Mouse (Mus musculus): ENCODE results near the gene Rasl2-9. TPM values are rescaled to one million over a fixed set of nuclear protein-coding genes. Genes with fewer than 3 reads are reported as not detected.

Gene Rasl2-9
- polyA plus RNA-seq, 2 experiments: 0.28 to 0.38 TPM

DNA sequence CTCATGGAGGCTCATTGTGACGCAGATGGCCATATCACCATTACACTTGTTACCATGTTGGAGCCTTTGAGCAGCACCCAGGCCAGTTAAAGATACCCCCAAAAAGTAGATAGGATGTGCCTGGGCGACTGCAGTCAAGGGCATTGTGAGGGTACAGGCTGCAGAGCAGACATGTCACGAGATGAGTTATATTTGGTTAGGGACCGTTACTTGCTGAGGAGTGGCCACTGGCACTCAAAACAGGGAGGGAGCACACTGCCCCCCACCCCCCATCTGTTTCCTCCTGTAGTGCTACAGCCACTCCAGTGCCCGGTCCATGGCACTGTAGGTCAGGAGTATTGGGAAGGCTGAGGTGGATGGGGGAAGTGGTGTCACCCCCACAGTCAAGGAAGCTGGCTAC, 27.0 kb downstream of the Rasl2-9 start:
- 72% methylated on average over 5 of the region's 5 CpGs for WGBS (ENCODE audit: insufficient replicate concordance)
- DNase-seq (ENCODE audit: low read depth in 3 of 3, low spot score in 3 of 3) (no peak), ATAC-seq (ENCODE audit: insufficient read depth) (no peak)
- no peak overlapping the region for H3K4me3 ChIP-seq (ENCODE audit: insufficient read depth in 1 of 2, low read depth in 2 of 2, low read length in 2 of 2)
- TF ChIP-seq CTCF (IDR thresholded peaks at IDR 0.05; ENCODE audit: low read depth): no peak
- no peak for TF ChIP-seq EP300 (IDR thresholded peaks at IDR 0.05; ENCODE audit: low read depth)
- no peaks in the 10 kb centered on the region for H3K4me1 ChIP-seq (replicated peaks; ENCODE audit: control insufficient read depth in 2 of 2, insufficient read depth in 2 of 2, low read length in 1 of 2)
- H3K27me3 ChIP-seq (ENCODE audit: control insufficient read depth, insufficient read depth, low read length): no peaks in the 10 kb centered on the region
- H3K9ac ChIP-seq (replicated peaks): no peak overlapping the region
- H3K4me2 ChIP-seq (ENCODE audit: low read depth): no peak overlapping the region
- no peaks in the 10 kb centered on the region for H3K9me3 ChIP-seq (ENCODE audit: control insufficient read depth, low read length)
- H3K27ac ChIP-seq: no peak overlapping the region
- H3K36me3 ChIP-seq (replicated peaks; ENCODE audit: control insufficient read depth, insufficient read depth, low read depth): peaks cover 46% of the 10 kb centered on the region

DNA sequence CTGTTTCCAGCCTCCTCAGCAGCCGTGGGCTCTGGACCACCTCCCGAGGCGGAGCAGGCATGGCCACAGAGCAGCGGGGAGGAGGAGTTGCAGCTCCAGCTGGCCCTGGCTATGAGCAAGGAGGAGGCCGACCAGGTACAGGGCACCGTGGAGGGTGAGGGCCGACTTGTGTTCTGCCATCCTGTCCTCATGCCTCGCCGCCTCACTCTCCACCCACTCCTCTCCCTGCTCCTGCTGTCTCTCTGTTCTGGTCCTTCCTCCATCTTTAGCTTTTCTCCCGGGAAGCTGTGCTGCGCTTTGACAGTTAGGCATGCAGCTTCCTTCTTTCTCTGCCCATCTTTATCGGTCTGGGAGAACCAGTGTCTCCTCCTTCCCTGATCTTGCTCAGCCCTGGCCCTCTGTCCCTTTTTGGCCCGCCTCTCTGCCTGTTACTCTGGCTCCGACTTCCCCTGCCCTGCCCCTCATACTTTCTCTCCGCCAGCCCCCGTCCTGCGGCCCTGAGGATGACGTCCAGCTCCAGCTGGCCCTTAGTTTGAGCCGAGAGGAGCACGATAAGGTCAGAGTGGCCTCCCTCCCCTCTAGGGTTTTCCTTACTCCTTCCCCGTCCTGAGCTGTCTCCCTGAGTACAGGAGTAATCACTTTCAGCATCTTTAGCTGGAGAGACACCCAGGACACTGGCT, 32.8 kb downstream of the Rasl2-9 start:
- H3K9ac ChIP-seq (replicated peaks): no peak overlapping the region
- TF ChIP-seq EP300 (IDR thresholded peaks at IDR 0.05; ENCODE audit: low read depth): no peak
- no peak for TF ChIP-seq CTCF (IDR thresholded peaks at IDR 0.05; ENCODE audit: low read depth)
- no peak overlapping the region for H3K27ac ChIP-seq
- H3K4me1 ChIP-seq (replicated peaks; ENCODE audit: control insufficient read depth in 2 of 2, insufficient read depth in 2 of 2, low read length in 1 of 2): peaks cover 0 to 2% of the 10 kb centered on the region in 2 experiments; a peak in 2 of 4 replicates
- H3K9me3 ChIP-seq (ENCODE audit: control insufficient read depth, low read length): no peaks in the 10 kb centered on the region
- peaks cover 82% of the 10 kb centered on the region for H3K36me3 ChIP-seq (replicated peaks; ENCODE audit: control insufficient read depth, insufficient read depth, low read depth)
- DNase-seq (ENCODE audit: low read depth in 3 of 3, low spot score in 3 of 3) (no peak), ATAC-seq (ENCODE audit: insufficient read depth) (no peak)
- no peaks in the 10 kb centered on the region for H3K27me3 ChIP-seq (ENCODE audit: control insufficient read depth, insufficient read depth, low read length)
- 83% methylated on average over 21 of the region's 21 CpGs for WGBS (ENCODE audit: insufficient replicate concordance)
- no peak overlapping the region for H3K4me3 ChIP-seq (ENCODE audit: insufficient read depth in 1 of 2, low read depth in 2 of 2, low read length in 2 of 2)
- no peak overlapping the region for H3K4me2 ChIP-seq (ENCODE audit: low read depth)

DNA sequence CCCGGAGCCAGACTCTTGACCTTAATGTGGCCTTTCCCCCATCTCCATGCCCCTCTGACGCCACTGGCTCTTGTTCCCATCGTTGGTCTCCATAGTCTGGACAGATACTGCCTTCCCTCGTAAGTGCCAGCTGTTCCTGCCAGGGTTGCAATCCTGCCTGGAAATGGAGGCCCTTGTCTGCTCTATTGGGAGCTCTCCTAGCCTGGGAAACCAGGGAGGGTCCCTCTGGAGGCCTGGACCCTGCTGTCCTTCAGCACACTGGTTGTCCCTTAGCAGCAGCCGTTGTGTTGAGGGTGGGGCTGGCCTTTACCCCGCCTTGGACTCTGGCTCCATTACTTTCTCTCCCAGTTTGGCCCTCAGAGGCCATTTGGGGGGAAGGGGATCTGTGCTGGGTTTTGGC, 33.4 kb downstream of the Rasl2-9 start:
- WGBS (ENCODE audit: insufficient replicate concordance): 75% methylated on average over 6 of the region's 6 CpGs

DNA sequence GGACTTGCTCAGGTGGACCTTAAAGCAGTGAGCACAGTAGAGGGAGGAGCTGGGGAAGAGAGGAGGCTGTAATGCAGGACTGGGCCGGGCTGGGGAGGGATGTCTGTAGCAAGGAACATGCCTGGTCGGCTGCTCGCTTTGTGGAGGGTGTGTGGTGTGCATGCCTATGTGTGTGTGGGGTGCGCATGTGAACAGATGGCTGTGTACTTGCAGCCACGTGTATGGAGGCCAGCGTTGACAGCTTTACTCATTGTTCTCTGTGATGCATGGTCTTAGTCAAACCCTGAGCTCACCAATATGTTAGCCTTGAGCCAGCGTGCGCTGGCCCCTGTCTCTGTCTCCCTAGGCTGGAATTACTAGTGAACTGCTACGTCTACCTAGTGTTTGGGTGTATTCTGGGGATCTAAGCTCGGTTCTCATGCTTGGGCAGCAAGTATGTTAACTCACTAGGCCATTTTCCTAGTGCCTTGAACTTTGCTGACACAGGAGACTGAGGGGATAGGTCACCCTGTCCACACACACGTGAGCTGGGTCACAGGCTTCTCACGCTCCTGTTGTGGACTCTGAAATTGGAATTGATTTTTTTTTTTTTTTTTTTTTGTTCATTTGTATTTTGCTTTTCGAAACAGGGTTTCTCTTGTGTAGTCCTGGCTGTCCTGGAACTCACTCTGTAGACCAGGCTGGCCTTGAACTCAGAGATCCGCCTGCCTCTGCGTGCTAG, 34.6 kb downstream of the Rasl2-9 start:
- WGBS (ENCODE audit: insufficient replicate concordance): 81% methylated on average over 15 of the region's 15 CpGs
- no peaks in the 10 kb centered on the region for H3K27me3 ChIP-seq (ENCODE audit: control insufficient read depth, insufficient read depth, low read length)
- no peak overlapping the region for H3K4me3 ChIP-seq (ENCODE audit: insufficient read depth in 1 of 2, low read depth in 2 of 2, low read length in 2 of 2)
- TF ChIP-seq EP300 (IDR thresholded peaks at IDR 0.05; ENCODE audit: low read depth) (no peak), CTCF (IDR thresholded peaks at IDR 0.05; ENCODE audit: low read depth) (no peak)
- DNase-seq (ENCODE audit: low read depth in 3 of 3, low spot score in 3 of 3) (no peak), ATAC-seq (ENCODE audit: insufficient read depth) (no peak)
- H3K9me3 ChIP-seq (ENCODE audit: control insufficient read depth, low read length): no peaks in the 10 kb centered on the region
- H3K4me1 ChIP-seq (replicated peaks; ENCODE audit: control insufficient read depth in 2 of 2, insufficient read depth in 2 of 2, low read length in 1 of 2): peaks cover 0 to 5% of the 10 kb centered on the region in 2 experiments; a peak in 2 of 4 replicates
- no peak overlapping the region for H3K27ac ChIP-seq
- H3K36me3 ChIP-seq (replicated peaks; ENCODE audit: control insufficient read depth, insufficient read depth, low read depth): peaks cover 81% of the 10 kb centered on the region
- H3K9ac ChIP-seq (replicated peaks): no peak overlapping the region
- H3K4me2 ChIP-seq (ENCODE audit: low read depth): no peak overlapping the region

More for the DNA sequence above, 33.4 kb downstream of the Rasl2-9 start:
- ATAC-seq (ENCODE audit: insufficient read depth) (no peak), DNase-seq (ENCODE audit: low read depth in 3 of 3, low spot score in 3 of 3) (no peak)
- H3K36me3 ChIP-seq (replicated peaks; ENCODE audit: control insufficient read depth, insufficient read depth, low read depth): peaks cover 80% of the 10 kb centered on the region
- no peak overlapping the region for H3K9ac ChIP-seq (replicated peaks)
- peaks cover 0 to 5% of the 10 kb centered on the region in 2 experiments; a peak in 2 of 4 replicates for H3K4me1 ChIP-seq (replicated peaks; ENCODE audit: control insufficient read depth in 2 of 2, insufficient read depth in 2 of 2, low read length in 1 of 2)
- H3K27ac ChIP-seq: no peak overlapping the region
- H3K4me3 ChIP-seq (ENCODE audit: insufficient read depth in 1 of 2, low read depth in 2 of 2, low read length in 2 of 2): no peak overlapping the region
- no peaks in the 10 kb centered on the region for H3K27me3 ChIP-seq (ENCODE audit: control insufficient read depth, insufficient read depth, low read length)
- TF ChIP-seq CTCF (IDR thresholded peaks at IDR 0.05; ENCODE audit: low read depth): no peak
- TF ChIP-seq EP300 (IDR thresholded peaks at IDR 0.05; ENCODE audit: low read depth): no peak
- no peaks in the 10 kb centered on the region for H3K9me3 ChIP-seq (ENCODE audit: control insufficient read depth, low read length)
- no peak overlapping the region for H3K4me2 ChIP-seq (ENCODE audit: low read depth)

DNA sequence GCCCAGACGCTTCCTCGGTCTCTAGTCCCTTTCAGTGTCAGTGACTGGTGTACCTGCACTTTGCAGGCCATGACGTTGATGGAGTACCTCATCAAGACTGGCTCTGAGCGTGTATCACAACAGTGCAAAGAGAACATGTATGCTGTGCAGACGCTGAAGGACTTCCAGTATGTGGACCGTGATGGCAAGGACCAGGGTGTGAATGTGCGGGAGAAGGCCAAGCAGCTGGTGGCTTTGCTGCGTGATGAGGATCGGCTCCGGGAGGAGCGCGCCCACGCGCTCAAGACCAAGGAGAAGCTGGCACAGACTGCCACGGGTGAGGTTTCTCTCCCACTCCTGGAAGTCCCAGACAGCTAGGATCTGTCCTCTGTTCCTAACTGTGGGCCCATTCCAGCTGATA, 35.9 kb downstream of the Rasl2-9 start:
- peaks cover 0 to 5% of the 10 kb centered on the region in 2 experiments; a peak in 2 of 4 replicates for H3K4me1 ChIP-seq (replicated peaks; ENCODE audit: control insufficient read depth in 2 of 2, insufficient read depth in 2 of 2, low read length in 1 of 2)
- H3K36me3 ChIP-seq (replicated peaks; ENCODE audit: control insufficient read depth, insufficient read depth, low read depth): peaks cover 81% of the 10 kb centered on the region
- no peak overlapping the region for H3K9ac ChIP-seq (replicated peaks)
- H3K4me2 ChIP-seq (ENCODE audit: low read depth): no peak overlapping the region
- H3K27ac ChIP-seq: no peak overlapping the region
- no peaks in the 10 kb centered on the region for H3K9me3 ChIP-seq (ENCODE audit: control insufficient read depth, low read length)
- no peak for DNase-seq (ENCODE audit: low read depth in 3 of 3, low spot score in 3 of 3)
- no peaks in the 10 kb centered on the region for H3K27me3 ChIP-seq (ENCODE audit: control insufficient read depth, insufficient read depth, low read length)
- H3K4me3 ChIP-seq (ENCODE audit: insufficient read depth in 1 of 2, low read depth in 2 of 2, low read length in 2 of 2): no peak overlapping the region
- WGBS (ENCODE audit: insufficient replicate concordance): 89% methylated on average over 15 of the region's 15 CpGs
- no peak for ATAC-seq (ENCODE audit: insufficient read depth)
- TF ChIP-seq CTCF (IDR thresholded peaks at IDR 0.05; ENCODE audit: low read depth): no peak
- TF ChIP-seq EP300 (IDR thresholded peaks at IDR 0.05; ENCODE audit: low read depth): no peak
